Mouse (Mus musculus): Measurements from ENCODE around the gene E2f2. TPM values are rescaled to one million over a fixed set of nuclear protein-coding genes. Genes with fewer than 3 reads are reported as not detected.

The E2f2 gene
- total and polyA plus RNA-seq, 2 experiments from 2014 or later: 2.4 to 6.4 TPM

- 12% methylated on average over 5 of the region's 5 CpGs for WGBS
- Histone ChIP-seq H3K9me3 (replicated peaks; ENCODE audit: control insufficient read depth, low read length) (no peaks in the 10 kb centered on the region), H3K4me2 (ENCODE audit: low read depth, low read length) (no peak overlapping the region), H3K4me3 (ENCODE audit: low read depth, low read length) (no peak overlapping the region), H3K27ac (ENCODE audit: low read depth) (no peak overlapping the region), H3K9ac (replicated peaks; ENCODE audit: low read depth, low read length) (no peak overlapping the region), H3K36me3 (replicated peaks; ENCODE audit: control insufficient read depth, insufficient read depth, low read length) (no peaks in the 10 kb centered on the region), H3K27me3 (ENCODE audit: control insufficient read depth, insufficient read depth, low read length) (no peaks in the 10 kb centered on the region), H3K4me1 (ENCODE audit: control insufficient read depth, insufficient read depth) (no peaks in the 10 kb centered on the region)
- DNase-seq (ENCODE audit: low spot score) (peak; percentile 84), ATAC-seq (ENCODE audit: insufficient read depth, low read depth) (peak; percentile 55; the same call in 1 of the 2 replicates)
- peak; percentile 96 for TF ChIP-seq CTCF (IDR thresholded peaks at IDR 0.05; ENCODE audit: low read depth)
- no peak for TF ChIP-seq EP300 (IDR thresholded peaks at IDR 0.05; ENCODE audit: low read depth)
Measured at GRCm38 (mm10) chr4:136159802-136160397, 12.3 kb upstream of the E2f2 start.

GRCm38 (mm10) chr4:136163448-136163847 lies 8.7 kb upstream of the E2f2 start:
- Histone ChIP-seq H3K9ac (replicated peaks; ENCODE audit: low read depth, low read length) (no peak overlapping the region), H3K27ac (ENCODE audit: low read depth) (no peak overlapping the region), H3K36me3 (replicated peaks; ENCODE audit: control insufficient read depth, insufficient read depth, low read length) (no peaks in the 10 kb centered on the region), H3K9me3 (replicated peaks; ENCODE audit: control insufficient read depth, low read length) (no peaks in the 10 kb centered on the region), H3K4me2 (ENCODE audit: low read depth, low read length) (no peak overlapping the region), H3K4me1 (ENCODE audit: control insufficient read depth, insufficient read depth) (no peaks in the 10 kb centered on the region), H3K4me3 (ENCODE audit: low read depth, low read length) (no peak overlapping the region), H3K27me3 (ENCODE audit: control insufficient read depth, insufficient read depth, low read length) (no peaks in the 10 kb centered on the region)
- ATAC-seq (ENCODE audit: insufficient read depth, low read depth): peak; percentile 81
- no peak for TF ChIP-seq EP300 (IDR thresholded peaks at IDR 0.05; ENCODE audit: low read depth)
- peak; percentile 99 for TF ChIP-seq CTCF (IDR thresholded peaks at IDR 0.05; ENCODE audit: low read depth)
- WGBS: under 1% methylated on average over 11 of the region's 11 CpGs
- peak; percentile 86 for DNase-seq (ENCODE audit: low spot score)

GRCm38 (mm10) chr4:136164981-136165380 lies 7.2 kb upstream of the E2f2 start:
- Histone ChIP-seq H3K9me3 (replicated peaks; ENCODE audit: control insufficient read depth, low read length) (no peaks in the 10 kb centered on the region), H3K27me3 (ENCODE audit: control insufficient read depth, insufficient read depth, low read length) (no peaks in the 10 kb centered on the region), H3K4me2 (ENCODE audit: low read depth, low read length) (no peak overlapping the region), H3K4me3 (ENCODE audit: low read depth, low read length) (no peak overlapping the region), H3K27ac (ENCODE audit: low read depth) (no peak overlapping the region), H3K36me3 (replicated peaks; ENCODE audit: control insufficient read depth, insufficient read depth, low read length) (no peaks in the 10 kb centered on the region), H3K4me1 (ENCODE audit: control insufficient read depth, insufficient read depth) (no peaks in the 10 kb centered on the region), H3K9ac (replicated peaks; ENCODE audit: low read depth, low read length) (no peak overlapping the region)
- DNase-seq (ENCODE audit: low spot score) (no peak), ATAC-seq (ENCODE audit: insufficient read depth, low read depth) (no peak)
- 80% methylated on average over 8 of the region's 8 CpGs for WGBS
- TF ChIP-seq CTCF (IDR thresholded peaks at IDR 0.05; ENCODE audit: low read depth) (no peak), EP300 (IDR thresholded peaks at IDR 0.05; ENCODE audit: low read depth) (no peak)

GRCm38 (mm10) chr4:136167701-136168100 lies 4.5 kb upstream of the E2f2 start:
- no peaks in the 10 kb centered on the region for H3K27me3 ChIP-seq (ENCODE audit: control insufficient read depth, insufficient read depth, low read length)
- 71% methylated on average over 3 of the region's 3 CpGs for WGBS
- no peak overlapping the region for H3K9ac ChIP-seq (replicated peaks; ENCODE audit: low read depth, low read length)
- H3K4me3 ChIP-seq (ENCODE audit: low read depth, low read length): no peak overlapping the region
- no peak for DNase-seq (ENCODE audit: low spot score)
- no peak for ATAC-seq (ENCODE audit: insufficient read depth, low read depth)
- no peak overlapping the region for H3K4me2 ChIP-seq (ENCODE audit: low read depth, low read length)
- TF ChIP-seq CTCF (IDR thresholded peaks at IDR 0.05; ENCODE audit: low read depth) (no peak), EP300 (IDR thresholded peaks at IDR 0.05; ENCODE audit: low read depth) (no peak)
- no peaks in the 10 kb centered on the region for H3K9me3 ChIP-seq (replicated peaks; ENCODE audit: control insufficient read depth, low read length)
- no peaks in the 10 kb centered on the region for H3K4me1 ChIP-seq (ENCODE audit: control insufficient read depth, insufficient read depth)
- no peak overlapping the region for H3K27ac ChIP-seq (ENCODE audit: low read depth)
- H3K36me3 ChIP-seq (replicated peaks; ENCODE audit: control insufficient read depth, insufficient read depth, low read length): no peaks in the 10 kb centered on the region

GRCm38 (mm10) chr4:136170401-136170800 lies 1.8 kb upstream of the E2f2 start:
- Histone ChIP-seq H3K4me3 (ENCODE audit: low read depth, low read length) (no peak overlapping the region), H3K4me2 (ENCODE audit: low read depth, low read length) (no peak overlapping the region), H3K36me3 (replicated peaks; ENCODE audit: control insufficient read depth, insufficient read depth, low read length) (no peaks in the 10 kb centered on the region), H3K9ac (replicated peaks; ENCODE audit: low read depth, low read length) (no peak overlapping the region), H3K9me3 (replicated peaks; ENCODE audit: control insufficient read depth, low read length) (no peaks in the 10 kb centered on the region), H3K4me1 (ENCODE audit: control insufficient read depth, insufficient read depth) (peaks cover 5% of the 10 kb centered on the region; the same call in 1 of the 2 replicates), H3K27ac (ENCODE audit: low read depth) (no peak overlapping the region), H3K27me3 (ENCODE audit: control insufficient read depth, insufficient read depth, low read length) (no peaks in the 10 kb centered on the region)
- no peak for TF ChIP-seq EP300 (IDR thresholded peaks at IDR 0.05; ENCODE audit: low read depth)
- TF ChIP-seq CTCF (IDR thresholded peaks at IDR 0.05; ENCODE audit: low read depth): no peak
- no peak for ATAC-seq (ENCODE audit: insufficient read depth, low read depth)
- 79% methylated on average over 4 of the region's 4 CpGs for WGBS
- DNase-seq (ENCODE audit: low spot score): no peak

GRCm38 (mm10) chr4:136171455-136171854 lies 739 bp upstream of the E2f2 start:
- H3K27me3 ChIP-seq (ENCODE audit: control insufficient read depth, insufficient read depth, low read length): no peaks in the 10 kb centered on the region
- TF ChIP-seq EP300 (IDR thresholded peaks at IDR 0.05; ENCODE audit: low read depth) (no peak), CTCF (IDR thresholded peaks at IDR 0.05; ENCODE audit: low read depth) (no peak)
- DNase-seq (ENCODE audit: low spot score) (no peak), ATAC-seq (ENCODE audit: insufficient read depth, low read depth) (no peak)
- H3K9me3 ChIP-seq (replicated peaks; ENCODE audit: control insufficient read depth, low read length): no peaks in the 10 kb centered on the region
- peak overlapping the region; percentile 100 for H3K4me2 ChIP-seq (ENCODE audit: low read depth, low read length)
- peaks cover 5% of the 10 kb centered on the region; the same call in 1 of the 2 replicates for H3K4me1 ChIP-seq (ENCODE audit: control insufficient read depth, insufficient read depth)
- H3K27ac ChIP-seq (ENCODE audit: low read depth): no peak overlapping the region
- H3K36me3 ChIP-seq (replicated peaks; ENCODE audit: control insufficient read depth, insufficient read depth, low read length): no peaks in the 10 kb centered on the region
- peak overlapping the region; percentile 84 for H3K4me3 ChIP-seq (ENCODE audit: low read depth, low read length)
- WGBS: 25% methylated on average over 12 of the region's 12 CpGs
- H3K9ac ChIP-seq (replicated peaks; ENCODE audit: low read depth, low read length): peak overlapping the region; percentile 60
